Mouse (Mus musculus) lung, postnatal 0 days (tissue): ENCODE measurements at regions not wholly inside any gene's neighbourhood (a gene's known extent, or its start where the extent isn't known, plus 50 kb on each side); places are given as distances from the start of the nearest gene placed in this dataset.

Source experiments
- ATAC-seq: fragments of 200-750 bp; cut with Nextera tagmentation; 2 replicates; pipeline ENCODE4 v1.8.0; 2017; ENCODE audit warnings: moderate library complexity
- DNase-seq: peaks from one replicate; pipeline ENCODE4 v3.0.0-alpha.2; 2016; ENCODE audit warnings: low spot score
- H3K27ac ChIP-seq: fragments of 300-500 bp; sonication (generic); 2 replicates; pipeline ENCODE4 v1.5.1; 2014; ENCODE audit warnings: antibody characterized with exemption, mild to moderate bottlenecking, low read length, mixed read lengths
- H3K27me3 ChIP-seq: fragments of 300-500 bp; sonication (generic); replicated peaks from 2 replicates; pipeline ENCODE4 v1.6.1; 2014; ENCODE audit warnings: low read length, mixed read lengths; ENCODE audit not compliant: insufficient read depth
- H3K36me3 ChIP-seq: fragments of 300-500 bp; sonication (generic); 2 replicates; pipeline ENCODE4 v1.6.1; 2014; ENCODE audit warnings: low read length, mixed read lengths; ENCODE audit not compliant: insufficient read depth
- H3K4me1 ChIP-seq: fragments of 300-500 bp; sonication (generic); 2 replicates; pipeline ENCODE4 v1.6.1; 2014; ENCODE audit warnings: antibody characterized with exemption, low read depth, low read length, mixed read lengths; ENCODE audit not compliant: insufficient read depth
- H3K4me2 ChIP-seq: fragments of 300-500 bp; sonication (generic); replicated peaks from 2 replicates; pipeline ENCODE4 v1.6.1; 2014; ENCODE audit warnings: low read depth, mild to moderate bottlenecking, low read length, moderate library complexity, mixed read lengths
- H3K4me3 ChIP-seq: fragments of 300-500 bp; sonication (generic); 2 replicates; pipeline ENCODE4 v1.5.1; 2014; ENCODE audit warnings: low read depth, low read length
- H3K9ac ChIP-seq: fragments of 300-500 bp; sonication (generic); replicated peaks from 2 replicates; pipeline ENCODE4 v1.6.1; 2014; ENCODE audit warnings: low read depth, mild to moderate bottlenecking
- H3K9me3 ChIP-seq: fragments of 300-500 bp; sonication (generic); 2 replicates; pipeline ENCODE4 v1.6.1; 2016; ENCODE audit warnings: low read length, mixed read lengths
- CTCF ChIP-seq: IDR thresholded peaks from 2 replicates; pipeline ENCODE4 v1.5.1; 2016; ENCODE audit warnings: antibody characterized with exemption, mild to moderate bottlenecking
- EP300 ChIP-seq: IDR thresholded peaks from 2 replicates; pipeline ENCODE4 v1.6.1; 2016; ENCODE audit warnings: antibody characterized with exemption, mild to moderate bottlenecking, control low read depth
- WGBS: fragments of 180-500 bp; shearing (Covaris S2); extraction: QIAGEN DNeasy Blood & Tissue Kit; methylation state at CpG from one replicate; pipeline ENCODE4 v1.1.7; 2014; 5-methylcytosine and 5-hydroxymethylcytosine counted together

DNA sequence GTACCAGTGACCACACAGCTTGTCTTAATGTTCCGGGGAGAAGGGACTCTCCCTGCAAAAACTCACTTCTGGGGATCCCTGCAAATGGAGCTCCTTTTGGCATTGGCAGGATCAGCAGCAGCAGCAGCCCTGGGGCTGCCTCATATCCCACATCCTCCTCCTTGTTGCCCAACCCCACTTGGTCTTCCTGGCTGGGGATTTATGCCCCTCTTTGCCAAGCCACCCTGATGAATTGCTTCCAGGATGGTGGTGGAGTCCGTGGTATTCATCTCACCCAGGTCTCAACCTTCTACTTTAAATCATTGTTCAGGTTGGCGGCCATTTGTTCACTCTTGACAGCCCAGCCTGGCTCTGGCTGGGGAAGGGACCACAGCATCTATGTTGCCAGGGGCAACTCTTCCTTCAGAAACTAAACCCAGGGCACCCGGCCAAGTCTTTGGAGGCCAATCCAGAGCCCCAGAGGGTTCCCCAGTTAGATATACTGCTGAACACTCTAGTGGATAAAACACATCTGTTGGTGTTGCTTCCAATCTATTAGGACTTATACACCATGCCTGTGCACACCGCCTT, 66.0 kb downstream of the Gm4791 start:
- Histone ChIP-seq H3K27me3 (no peaks in the 10 kb centered on the region), H3K36me3 (no peaks in the 10 kb centered on the region), H3K4me2 (no peak overlapping the region), H3K4me1 (no peaks in the 10 kb centered on the region), H3K9ac (no peak overlapping the region), H3K4me3 (no peak overlapping the region), H3K9me3 (no peaks in the 10 kb centered on the region), H3K27ac (no peak overlapping the region)
- 57% methylated on average over 5 of the region's 5 CpGs for WGBS
- no peak for TF ChIP-seq EP300
- no peak for TF ChIP-seq CTCF
- DNase-seq (no peak), ATAC-seq (no peak)

GRCm38 (mm10) chr9:47069436-47069835, 70.9 kb downstream of the Gm4791 start:
- H3K4me1 ChIP-seq: no peaks in the 10 kb centered on the region; the same call in 1 of the 2 replicates
- H3K9ac ChIP-seq: no peak overlapping the region
- no peaks in the 10 kb centered on the region for H3K36me3 ChIP-seq
- no peak overlapping the region for H3K27ac ChIP-seq
- H3K27me3 ChIP-seq: no peaks in the 10 kb centered on the region
- no peak for DNase-seq
- H3K4me3 ChIP-seq: no peak overlapping the region
- WGBS: 45% methylated on average over 5 of the region's 5 CpGs
- TF ChIP-seq EP300 (no peak), CTCF (no peak)
- H3K4me2 ChIP-seq: no peak overlapping the region
- ATAC-seq: no peak
- no peaks in the 10 kb centered on the region for H3K9me3 ChIP-seq

DNA sequence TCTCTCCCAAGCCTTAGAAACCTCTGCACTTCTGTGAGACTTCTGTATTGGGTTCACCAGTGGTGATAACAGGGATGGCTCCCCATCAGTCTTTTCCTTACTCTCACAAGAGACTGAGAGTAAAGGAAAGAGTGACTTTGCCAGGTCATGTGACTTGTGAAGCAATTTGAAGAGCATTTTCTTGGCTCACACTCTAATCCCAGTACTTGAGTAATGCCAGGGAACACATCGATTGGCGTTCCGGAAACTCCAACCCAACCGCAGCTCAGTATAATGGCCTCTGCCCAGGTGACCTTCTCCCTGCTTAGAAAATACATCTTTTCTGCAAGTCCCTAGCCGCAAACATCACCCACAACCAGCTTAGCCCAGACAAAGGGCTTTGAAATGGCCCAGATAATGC, 72.4 kb downstream of the Gm4791 start:
- DNase-seq (peak; percentile 81), ATAC-seq (peak; percentile 73)
- Histone ChIP-seq H3K36me3 (no peaks in the 10 kb centered on the region), H3K27ac (no peak overlapping the region), H3K4me2 (no peak overlapping the region), H3K9ac (no peak overlapping the region), H3K9me3 (no peaks in the 10 kb centered on the region), H3K27me3 (no peaks in the 10 kb centered on the region), H3K4me1 (no peaks in the 10 kb centered on the region; the same call in 1 of the 2 replicates), H3K4me3 (no peak overlapping the region)
- TF ChIP-seq CTCF: no peak
- no peak for TF ChIP-seq EP300
- WGBS: 44% methylated on average over 5 of the region's 5 CpGs

- ATAC-seq: no peak
- H3K9ac ChIP-seq: no peak overlapping the region
- H3K36me3 ChIP-seq: no peaks in the 10 kb centered on the region
- no peak overlapping the region for H3K4me2 ChIP-seq
- no peaks in the 10 kb centered on the region for H3K27me3 ChIP-seq
- no peak for TF ChIP-seq CTCF
- TF ChIP-seq EP300: no peak
- H3K4me3 ChIP-seq: no peak overlapping the region
- no peak for DNase-seq
- no peaks in the 10 kb centered on the region for H3K4me1 ChIP-seq
- no peaks in the 10 kb centered on the region for H3K9me3 ChIP-seq
- WGBS: 30% methylated on average over 6 of the region's 6 CpGs
- no peak overlapping the region for H3K27ac ChIP-seq
These were observed 78.4 kb downstream of the Gm4791 start for GRCm38 (mm10) chr9:47076946-47077345.

DNA sequence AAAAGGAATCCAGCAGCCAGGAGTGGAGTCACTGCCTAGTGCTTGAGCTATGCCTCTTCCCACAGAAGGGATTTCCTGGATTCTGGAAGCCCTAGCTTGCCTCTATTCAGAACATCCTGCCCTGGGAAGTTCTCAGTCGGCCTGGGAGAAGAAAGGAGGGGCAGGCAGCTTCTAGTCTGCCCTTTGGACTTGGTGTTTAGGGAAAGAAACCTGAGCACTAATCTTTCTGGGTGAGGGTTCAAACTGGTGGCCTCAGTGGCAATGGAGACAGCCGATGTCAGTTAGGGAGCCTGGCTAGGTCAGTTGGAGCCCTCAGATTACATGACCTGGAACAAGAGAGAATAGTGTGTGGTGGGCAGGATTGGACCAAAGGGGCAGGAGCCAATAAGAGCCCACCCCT, 78.9 kb downstream of the Gm4791 start:
- ATAC-seq: no peak
- TF ChIP-seq CTCF (no peak), EP300 (no peak)
- no peaks in the 10 kb centered on the region for H3K9me3 ChIP-seq
- no peak overlapping the region for H3K9ac ChIP-seq
- 34% methylated on average over 2 of the region's 2 CpGs for WGBS
- no peak overlapping the region for H3K27ac ChIP-seq
- H3K4me3 ChIP-seq: no peak overlapping the region
- no peak overlapping the region for H3K4me2 ChIP-seq
- no peaks in the 10 kb centered on the region for H3K4me1 ChIP-seq
- no peak for DNase-seq
- H3K36me3 ChIP-seq: no peaks in the 10 kb centered on the region
- H3K27me3 ChIP-seq: no peaks in the 10 kb centered on the region

- Histone ChIP-seq H3K36me3 (no peaks in the 10 kb centered on the region), H3K4me1 (no peaks in the 10 kb centered on the region), H3K4me3 (no peak overlapping the region), H3K9me3 (no peaks in the 10 kb centered on the region), H3K9ac (no peak overlapping the region), H3K27ac (no peak overlapping the region), H3K4me2 (no peak overlapping the region), H3K27me3 (no peaks in the 10 kb centered on the region)
- TF ChIP-seq EP300 (no peak), CTCF (no peak)
- 87% methylated on average over 3 of the region's 3 CpGs for WGBS
- DNase-seq (no peak), ATAC-seq (no peak)
These were observed 79.4 kb downstream of the Gm4791 start for GRCm38 (mm10) chr9:47077945-47078344.

GRCm38 (mm10) chr9:47081407-47081806, 82.9 kb downstream of the Gm4791 start:
- DNase-seq (no peak), ATAC-seq (no peak)
- H3K9me3 ChIP-seq: no peaks in the 10 kb centered on the region
- no peaks in the 10 kb centered on the region for H3K27me3 ChIP-seq
- H3K4me1 ChIP-seq: no peaks in the 10 kb centered on the region
- no peak overlapping the region for H3K27ac ChIP-seq
- no peak overlapping the region for H3K4me3 ChIP-seq
- no peak overlapping the region for H3K9ac ChIP-seq
- H3K36me3 ChIP-seq: no peaks in the 10 kb centered on the region
- WGBS: 97% methylated on average over 6 of the region's 6 CpGs
- TF ChIP-seq CTCF: no peak
- TF ChIP-seq EP300: no peak
- no peak overlapping the region for H3K4me2 ChIP-seq
